Mouse (Mus musculus) hindbrain, embryonic 11.5 days (tissue): ENCODE measurements at regions not wholly inside any gene's neighbourhood (a gene's known extent, or its start where the extent isn't known, plus 50 kb on each side); places are given as distances from the start of the nearest gene placed in this dataset.

Experiments used
- ATAC-seq: fragments of 200-750 bp; cut with Nextera tagmentation; 2 replicates; pipeline ENCODE4 v1.8.0; 2017; ENCODE audit warnings: mild to moderate bottlenecking, moderate TSS enrichment, moderate library complexity; ENCODE audit not compliant: low FRiP score
- DNase-seq: peaks from one replicate; pipeline ENCODE4 v3.0.0-alpha.2; 2015; ENCODE audit warnings: low spot score
- H3K27ac ChIP-seq: fragments of 300-500 bp; sonication (generic); 2 replicates; pipeline ENCODE4 v1.5.1; 2014; ENCODE audit warnings: mild to moderate bottlenecking, low read depth, low read length
- H3K27me3 ChIP-seq: fragments of 300-500 bp; sonication (generic); 2 replicates; pipeline ENCODE4 v1.6.1; 2014; ENCODE audit warnings: mild to moderate bottlenecking, low read length, moderate library complexity, mixed read lengths; ENCODE audit not compliant: control insufficient read depth, insufficient read depth
- H3K36me3 ChIP-seq: fragments of 300-500 bp; sonication (generic); 2 replicates; pipeline ENCODE4 v1.6.1; 2014; ENCODE audit warnings: mild to moderate bottlenecking, low read length, moderate library complexity, mixed read lengths; ENCODE audit not compliant: control insufficient read depth, insufficient read depth
- H3K4me1 ChIP-seq: fragments of 300-500 bp; sonication (generic); replicated peaks from 2 replicates; pipeline ENCODE4 v1.6.1; 2014; ENCODE audit warnings: low read length, mixed read lengths; ENCODE audit not compliant: control insufficient read depth, insufficient read depth
- H3K4me2 ChIP-seq: fragments of 300-500 bp; sonication (generic); replicated peaks from 2 replicates; pipeline ENCODE4 v1.6.1; 2014; ENCODE audit warnings: mild to moderate bottlenecking, low read depth, low read length
- H3K4me3 ChIP-seq: fragments of 300-500 bp; sonication (generic); 2 replicates; pipeline ENCODE4 v1.5.1; 2014; ENCODE audit warnings: low read depth, low read length
- H3K9ac ChIP-seq: fragments of 300-500 bp; sonication (generic); 2 replicates; pipeline ENCODE4 v1.6.1; 2014; ENCODE audit warnings: low read depth, low read length
- H3K9me3 ChIP-seq: fragments of 300-500 bp; sonication (generic); 2 replicates; pipeline ENCODE4 v1.6.1; 2016; ENCODE audit warnings: low read length; ENCODE audit not compliant: control insufficient read depth
- WGBS: fragments of 180-500 bp; shearing (Covaris S2); extraction: QIAGEN DNeasy Blood & Tissue Kit; methylation state at CpG from one replicate; pipeline ENCODE4 v1.1.7; 2014; 5-methylcytosine and 5-hydroxymethylcytosine counted together

- no peak overlapping the region for H3K4me2 ChIP-seq
- no peak overlapping the region for H3K27ac ChIP-seq
- DNase-seq (no peak), ATAC-seq (no peak)
- no peaks in the 10 kb centered on the region for H3K9me3 ChIP-seq
- no peak overlapping the region for H3K4me3 ChIP-seq
- H3K27me3 ChIP-seq: no peaks in the 10 kb centered on the region
- H3K4me1 ChIP-seq: no peaks in the 10 kb centered on the region
- H3K36me3 ChIP-seq: no peaks in the 10 kb centered on the region
- 90% methylated on average over 9 of the region's 9 CpGs for WGBS
- no peak overlapping the region for H3K9ac ChIP-seq
Measured at GRCm38 (mm10) chr12:106559566-106559965, 549.5 kb downstream of the Vrk1 start.

GRCm38 (mm10) chr12:106565263-106565681 is 555.2 kb downstream of the Vrk1 start:
- H3K4me3 ChIP-seq: no peak overlapping the region
- no peaks in the 10 kb centered on the region for H3K36me3 ChIP-seq
- no peak for ATAC-seq
- H3K4me1 ChIP-seq: no peaks in the 10 kb centered on the region
- no peaks in the 10 kb centered on the region for H3K27me3 ChIP-seq
- H3K27ac ChIP-seq: no peak overlapping the region
- WGBS: 21% methylated on average over 6 of the region's 6 CpGs
- no peak for DNase-seq
- no peak overlapping the region for H3K9ac ChIP-seq
- H3K9me3 ChIP-seq: no peaks in the 10 kb centered on the region
- no peak overlapping the region for H3K4me2 ChIP-seq

GRCm38 (mm10) chr12:106566361-106566760 is 556.3 kb downstream of the Vrk1 start:
- Histone ChIP-seq H3K4me2 (no peak overlapping the region), H3K27me3 (no peaks in the 10 kb centered on the region), H3K9me3 (no peaks in the 10 kb centered on the region), H3K4me3 (no peak overlapping the region), H3K36me3 (no peaks in the 10 kb centered on the region), H3K4me1 (no peaks in the 10 kb centered on the region), H3K27ac (no peak overlapping the region), H3K9ac (no peak overlapping the region)
- DNase-seq (no peak), ATAC-seq (no peak)
- WGBS: 94% methylated on average over 4 of the region's 4 CpGs

GRCm38 (mm10) chr12:106567116-106567515 is 557.1 kb downstream of the Vrk1 start:
- no peak overlapping the region for H3K4me3 ChIP-seq
- 83% methylated on average over 5 of the region's 5 CpGs for WGBS
- H3K36me3 ChIP-seq: no peaks in the 10 kb centered on the region
- ATAC-seq: no peak
- H3K27ac ChIP-seq: no peak overlapping the region
- no peak overlapping the region for H3K9ac ChIP-seq
- DNase-seq: no peak
- no peak overlapping the region for H3K4me2 ChIP-seq
- H3K27me3 ChIP-seq: no peaks in the 10 kb centered on the region
- no peaks in the 10 kb centered on the region for H3K9me3 ChIP-seq
- H3K4me1 ChIP-seq: no peaks in the 10 kb centered on the region

- Histone ChIP-seq H3K4me2 (no peak overlapping the region), H3K4me3 (no peak overlapping the region), H3K9ac (no peak overlapping the region), H3K36me3 (no peaks in the 10 kb centered on the region), H3K4me1 (no peaks in the 10 kb centered on the region), H3K27me3 (no peaks in the 10 kb centered on the region), H3K27ac (no peak overlapping the region), H3K9me3 (no peaks in the 10 kb centered on the region)
- ATAC-seq (no peak), DNase-seq (no peak)
- 91% methylated on average over 10 of the region's 10 CpGs for WGBS
Measured at GRCm38 (mm10) chr12:106568541-106569085, 558.6 kb downstream of the Vrk1 start.

- Histone ChIP-seq H3K4me3 (no peak overlapping the region), H3K27me3 (no peaks in the 10 kb centered on the region), H3K9ac (no peak overlapping the region), H3K9me3 (no peaks in the 10 kb centered on the region), H3K36me3 (no peaks in the 10 kb centered on the region), H3K4me2 (no peak overlapping the region), H3K27ac (no peak overlapping the region), H3K4me1 (no peaks in the 10 kb centered on the region)
- 88% methylated on average over 5 of the region's 5 CpGs for WGBS
- ATAC-seq (no peak), DNase-seq (no peak)
Measured at GRCm38 (mm10) chr12:106572956-106573355, 562.9 kb downstream of the Vrk1 start.

- no peak overlapping the region for H3K27ac ChIP-seq
- WGBS: 81% methylated on average over 9 of the region's 9 CpGs
- H3K36me3 ChIP-seq: no peaks in the 10 kb centered on the region
- DNase-seq (no peak), ATAC-seq (no peak)
- no peaks in the 10 kb centered on the region for H3K9me3 ChIP-seq
- H3K4me2 ChIP-seq: no peak overlapping the region
- H3K4me3 ChIP-seq: no peak overlapping the region
- no peaks in the 10 kb centered on the region for H3K4me1 ChIP-seq
- no peaks in the 10 kb centered on the region for H3K27me3 ChIP-seq
- H3K9ac ChIP-seq: no peak overlapping the region
Measured at GRCm38 (mm10) chr12:106582760-106583159, 572.7 kb downstream of the Vrk1 start.

- no peak overlapping the region for H3K9ac ChIP-seq
- DNase-seq (no peak), ATAC-seq (no peak)
- H3K27me3 ChIP-seq: no peaks in the 10 kb centered on the region
- no peak overlapping the region for H3K4me3 ChIP-seq
- H3K9me3 ChIP-seq: no peaks in the 10 kb centered on the region
- H3K4me1 ChIP-seq: no peaks in the 10 kb centered on the region
- H3K27ac ChIP-seq: no peak overlapping the region
- no peak overlapping the region for H3K4me2 ChIP-seq
- H3K36me3 ChIP-seq: no peaks in the 10 kb centered on the region
- WGBS: 88% methylated on average over 5 of the region's 5 CpGs
Measured at GRCm38 (mm10) chr12:106585626-106586025, 575.6 kb downstream of the Vrk1 start.

- no peak overlapping the region for H3K9ac ChIP-seq
- WGBS: 88% methylated on average over 9 of the region's 9 CpGs
- H3K4me1 ChIP-seq: no peaks in the 10 kb centered on the region
- H3K27ac ChIP-seq: no peak overlapping the region
- DNase-seq (no peak), ATAC-seq (no peak)
- no peak overlapping the region for H3K4me3 ChIP-seq
- H3K4me2 ChIP-seq: no peak overlapping the region
- H3K9me3 ChIP-seq: no peaks in the 10 kb centered on the region
- no peaks in the 10 kb centered on the region for H3K36me3 ChIP-seq
- no peaks in the 10 kb centered on the region for H3K27me3 ChIP-seq
Measured at GRCm38 (mm10) chr12:106592686-106593085, 582.7 kb downstream of the Vrk1 start.
